Mouse (Mus musculus): ENCODE measurements around the gene Ywhab.

Ywhab gene

DNA sequence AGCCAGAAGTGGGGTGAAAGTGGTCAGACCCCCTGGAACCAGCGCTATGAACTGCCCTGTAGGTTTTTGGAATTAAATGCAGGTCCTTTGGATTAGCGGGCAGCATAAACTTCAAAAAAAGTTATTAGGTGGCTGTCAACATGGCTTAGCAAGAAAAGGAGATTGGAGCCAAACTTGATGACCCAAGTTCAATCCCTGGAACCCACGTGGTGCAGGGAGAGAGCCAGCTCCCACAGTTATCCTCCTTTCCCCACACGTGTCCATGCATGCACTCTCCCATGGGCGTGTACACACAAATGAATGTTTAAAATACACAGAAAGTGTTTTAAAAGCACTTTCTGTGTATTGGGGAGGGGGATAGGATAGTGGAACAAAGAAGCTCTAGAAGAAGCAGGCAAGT lies 15.7 kb downstream of the Ywhab start:
- no peak for DNase-seq

DNA sequence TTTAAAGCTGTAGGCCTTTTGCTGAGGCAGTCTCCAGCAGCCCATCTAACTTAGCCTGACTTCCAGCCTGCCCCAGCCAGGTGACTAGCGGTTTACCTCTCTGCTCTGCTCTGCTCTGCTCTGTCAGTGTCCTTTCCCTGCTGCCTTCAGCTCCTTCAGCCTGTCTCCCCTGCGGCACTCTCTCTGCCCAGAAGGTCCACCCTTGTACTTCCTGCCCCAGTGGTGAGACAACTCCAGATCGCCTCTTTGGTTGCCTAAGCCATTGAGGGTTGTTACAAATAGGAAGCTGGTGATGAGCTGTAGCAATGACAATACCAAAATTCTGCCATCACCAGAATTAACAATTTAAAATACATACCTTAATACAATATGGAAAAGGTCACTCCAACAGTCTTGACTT lies 16.2 kb downstream of the Ywhab start:
- DNase-seq: no peak

GRCm38 (mm10) chr2:164015304-164015703 lies 20.5 kb downstream of the Ywhab start:
- no peak for DNase-seq

DNA sequence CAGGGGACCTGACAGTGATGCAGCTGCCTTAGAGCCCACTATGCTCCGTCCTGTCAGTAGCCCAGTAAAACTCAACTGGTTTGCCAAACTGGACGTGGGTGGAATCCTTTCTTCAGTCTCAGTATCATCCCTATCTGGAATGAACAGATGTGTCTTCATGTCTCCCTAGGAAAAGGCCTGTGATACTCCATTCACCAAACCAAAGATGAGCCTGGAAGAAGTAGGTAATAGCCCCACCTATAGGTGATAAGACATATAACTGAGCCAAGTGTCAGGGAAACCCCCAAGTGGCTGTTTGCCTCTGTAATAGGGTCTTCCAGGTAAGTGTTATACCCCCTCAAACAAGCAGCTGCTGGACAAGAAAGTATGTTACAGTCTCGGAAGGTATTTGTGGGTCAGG lies 24.1 kb downstream of the Ywhab start:
- DNase-seq: no peak

- DNase-seq: no peak
These were observed 25.2 kb downstream of the Ywhab start for GRCm38 (mm10) chr2:164019943-164020342.

DNA sequence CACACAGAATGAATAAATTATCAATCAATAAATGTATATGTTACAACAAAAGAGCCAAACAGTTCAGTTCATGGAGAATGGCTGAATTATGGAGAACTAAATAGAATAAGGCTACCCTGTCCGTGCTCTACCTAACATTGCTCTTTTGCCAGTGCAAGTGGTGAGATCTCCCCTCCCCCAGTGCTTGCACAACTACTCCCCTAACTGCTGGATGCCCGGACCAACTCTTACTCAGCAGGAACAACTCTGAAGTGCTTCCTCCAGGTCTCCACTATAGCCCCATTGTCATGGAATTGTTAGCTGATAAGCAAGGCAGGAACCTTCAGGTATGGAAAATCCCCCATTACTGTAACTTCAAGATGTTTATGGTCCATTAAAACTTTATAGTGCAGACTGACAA lies 27.3 kb downstream of the Ywhab start:
- DNase-seq: no peak

DNA sequence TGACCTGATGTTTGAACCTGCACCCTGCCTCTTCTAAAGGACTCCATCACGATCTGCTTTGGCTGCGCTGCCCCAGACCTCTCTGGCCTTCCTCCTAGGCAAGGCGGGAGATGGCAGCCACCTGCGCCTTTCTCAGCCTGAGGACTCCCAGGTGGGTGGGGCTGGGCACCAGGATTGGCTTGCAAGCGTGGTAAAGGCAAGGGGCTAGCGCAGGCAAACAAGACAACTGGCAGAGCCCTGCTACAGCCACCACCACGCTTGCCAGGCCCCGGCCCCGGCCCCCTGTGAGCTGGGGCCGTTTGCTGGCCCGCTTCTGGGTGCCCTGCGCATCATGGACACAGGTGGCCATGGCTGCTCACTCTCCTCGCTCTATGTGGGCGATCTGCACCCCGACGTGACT lies 30.4 kb downstream of the Ywhab start, which contains the start of gene Pabpc1l:
Gene Pabpc1l (plus strand): TSS at position 301 of the 400 bp plus-strand sequence.
- DNase-seq: no peak

DNA sequence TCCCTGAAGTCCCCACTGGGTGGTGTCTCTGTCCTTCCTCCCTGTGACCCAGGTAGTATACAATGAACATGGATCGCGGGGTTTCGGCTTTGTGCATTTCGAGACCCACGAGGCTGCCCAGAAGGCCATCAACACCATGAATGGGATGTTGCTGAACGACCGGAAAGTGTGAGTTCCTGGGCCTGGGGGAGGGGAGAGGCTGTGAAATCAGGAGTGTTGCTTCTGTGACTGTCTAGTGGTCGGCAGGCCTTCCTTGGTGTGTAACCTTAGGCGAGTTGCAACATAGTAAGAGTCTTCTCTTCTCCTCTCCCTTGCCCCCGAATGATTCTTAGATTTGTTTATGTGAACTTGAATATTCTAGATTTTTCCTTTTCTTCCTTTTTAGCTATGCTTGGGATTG lies 36.4 kb downstream of the Ywhab start:
- no peak for DNase-seq

DNA sequence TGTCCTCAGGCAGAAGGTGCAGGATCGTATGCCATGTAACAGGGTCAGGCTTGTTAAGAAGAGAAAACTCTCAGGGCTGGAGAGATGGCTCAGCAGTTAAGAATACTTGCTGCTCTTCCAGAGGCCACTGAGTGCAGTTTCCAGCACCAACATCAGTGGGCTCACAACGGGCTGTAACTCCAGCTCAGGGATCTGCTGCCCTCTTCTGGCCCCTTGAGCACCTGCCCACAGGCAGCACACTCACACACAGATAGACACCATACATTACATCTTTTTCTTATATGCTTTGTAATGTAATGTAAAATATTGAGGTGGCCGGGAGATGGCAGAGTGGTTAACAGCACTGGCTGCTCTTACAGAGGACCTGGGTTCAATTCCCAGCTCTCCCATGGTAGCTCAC lies 38.2 kb downstream of the Ywhab start:
- DNase-seq: no peak

GRCm38 (mm10) chr2:164036520-164037019 lies 41.8 kb downstream of the Ywhab start:
- DNase-seq: no peak

GRCm38 (mm10) chr2:164038407-164039028 lies 43.8 kb downstream of the Ywhab start:
- no peak for DNase-seq

DNA sequence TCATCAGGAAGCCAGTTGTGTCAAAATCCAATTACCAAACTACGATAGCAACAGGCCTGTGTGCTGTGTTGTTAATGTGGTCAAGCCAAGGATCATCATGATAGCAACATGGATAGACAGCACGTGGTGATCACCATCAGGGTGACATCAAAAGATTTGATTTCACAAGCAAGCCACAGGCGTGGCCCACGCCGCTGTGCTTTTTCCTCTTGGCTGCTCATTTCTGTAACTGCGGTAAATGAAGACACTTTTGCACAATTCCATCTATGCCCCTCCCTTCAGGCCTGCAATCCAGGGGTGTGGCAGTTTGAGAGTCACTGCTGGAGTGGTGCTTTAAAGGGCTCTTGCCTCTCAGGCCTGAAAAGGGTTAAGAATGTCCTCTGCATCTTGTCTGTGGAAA lies 46.2 kb downstream of the Ywhab start:
- DNase-seq: no peak

- no peak for DNase-seq
These were observed 46.8 kb downstream of the Ywhab start for GRCm38 (mm10) chr2:164041523-164041922.

DNA sequence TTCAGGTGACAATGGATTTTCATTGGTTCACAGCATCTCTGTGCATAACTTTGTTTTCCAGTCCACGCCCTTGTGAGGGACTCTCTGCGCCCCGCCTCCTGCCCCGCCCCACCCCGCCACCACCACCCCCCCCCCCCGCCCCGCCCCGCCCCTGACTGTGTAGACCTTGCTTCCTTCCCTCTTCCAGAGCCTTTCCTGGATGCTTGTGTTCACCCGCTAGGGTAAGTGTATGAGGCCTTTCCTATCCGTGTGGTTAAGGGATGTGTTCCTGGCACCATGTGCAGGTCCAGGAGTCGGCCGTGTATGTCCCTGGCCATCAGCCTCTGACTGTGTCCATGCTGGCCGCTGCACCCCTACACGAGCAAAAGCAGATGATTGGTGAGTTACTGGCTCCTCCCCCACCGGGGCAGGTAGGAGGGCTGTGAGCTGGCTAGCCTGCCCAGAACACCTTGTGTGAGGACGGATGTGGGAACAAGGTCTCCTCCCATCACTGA lies 52.5 kb downstream of the Ywhab start:
- peak; percentile 72 to 79 for DNase-seq

DNA sequence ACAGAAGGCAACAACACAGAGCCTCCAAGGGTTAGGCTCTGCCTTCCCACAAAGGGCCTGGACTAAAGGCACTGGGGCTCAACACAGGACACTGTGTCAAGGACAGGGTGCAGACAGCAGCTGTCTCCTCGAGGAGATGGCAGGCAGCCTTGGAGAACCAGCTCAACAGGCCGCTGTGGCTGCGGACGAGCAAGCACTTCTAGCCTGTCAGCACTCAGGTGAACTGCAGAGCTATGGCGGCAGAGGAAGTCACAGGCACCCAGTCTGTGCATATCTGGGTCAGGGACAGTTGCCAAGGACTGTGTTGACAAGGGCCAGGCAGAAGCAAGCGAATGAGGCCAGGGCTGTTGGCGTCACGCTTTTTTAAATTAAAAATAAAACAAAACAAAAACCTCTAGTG lies 59.0 kb downstream of the Ywhab start:
- DNase-seq: peak; percentile 84 to 92

- DNase-seq: peak; percentile 15 to 36
These were observed 59.9 kb downstream of the Ywhab start for GRCm38 (mm10) chr2:164054671-164055070.

GRCm38 (mm10) chr2:164059634-164060235 lies 65.0 kb downstream of the Ywhab start:
- no peak for DNase-seq
